Mouse (Mus musculus): ENCODE measurements around the gene Sgf29.
"Not testable (repeated sequence)": the region's sequence is repeated elsewhere in the genome, so short reads cannot be mapped to it uniquely, and the experiment has no call there.

Gene Sgf29

DNA sequence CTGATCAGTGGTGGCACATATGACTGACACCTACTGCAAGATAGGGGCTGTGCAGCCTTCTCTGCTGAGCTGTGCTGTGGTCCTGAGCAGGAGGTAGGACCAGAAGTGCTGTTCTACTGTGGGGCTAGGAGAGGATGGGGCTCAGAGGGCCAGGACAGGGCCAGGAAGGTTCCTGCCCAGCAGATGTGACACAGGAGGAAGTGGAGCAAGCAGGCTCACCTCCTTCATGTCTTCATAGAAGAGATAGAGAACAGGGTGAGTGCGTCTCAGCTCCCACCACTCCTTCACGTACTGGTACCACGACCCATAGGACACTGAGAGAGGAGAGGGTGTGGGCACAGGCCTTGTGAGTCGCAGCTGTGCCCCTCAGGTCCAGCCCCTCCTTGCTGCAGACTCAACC, 39.0 kb downstream of the Sgf29 start:
- DNase-seq: not testable (repeated sequence)

DNA sequence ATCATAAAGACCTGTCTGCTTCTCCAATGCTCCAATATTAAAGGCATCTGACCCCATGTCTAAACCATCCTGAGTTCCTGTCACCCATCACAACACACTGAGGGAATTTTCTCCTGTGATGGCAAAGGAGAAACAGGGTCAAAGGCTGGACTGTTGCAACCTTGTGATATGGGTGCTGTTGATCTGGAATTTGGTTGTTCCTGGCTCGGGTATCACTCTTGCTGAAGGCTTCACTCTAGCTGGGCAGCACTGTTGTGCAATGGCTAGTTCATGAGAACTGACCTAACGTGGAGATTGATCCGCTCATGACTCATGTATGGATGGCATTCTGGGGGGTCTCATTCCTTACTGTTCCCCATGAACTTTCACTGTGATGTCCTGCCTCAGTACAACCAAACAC, 39.9 kb downstream of the Sgf29 start:
- DNase-seq: no peak

DNA sequence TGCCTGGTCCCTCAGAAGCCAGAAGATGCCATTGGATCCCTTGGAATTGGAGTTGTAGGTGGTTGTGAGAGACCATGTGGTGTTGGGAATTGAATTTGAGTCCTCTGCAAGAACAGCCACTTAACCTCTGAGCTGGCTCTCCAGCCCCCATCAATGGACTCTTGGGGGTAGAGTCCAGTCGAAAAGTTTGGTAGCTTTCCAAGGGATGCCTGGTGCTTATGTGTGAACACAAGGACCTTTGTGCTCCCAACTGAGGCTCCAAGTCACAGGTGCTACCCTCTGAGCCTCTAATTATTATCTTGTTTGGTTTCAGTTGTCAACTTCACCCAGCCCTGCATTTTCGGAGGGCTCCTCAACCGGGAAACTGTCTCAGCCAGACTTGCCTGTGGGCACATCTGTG, 41.6 kb downstream of the Sgf29 start:
- DNase-seq: no peak

GRCm38 (mm10) chr7:126691676-126692075, 42.6 kb downstream of the Sgf29 start:
- DNase-seq: no peak

DNA sequence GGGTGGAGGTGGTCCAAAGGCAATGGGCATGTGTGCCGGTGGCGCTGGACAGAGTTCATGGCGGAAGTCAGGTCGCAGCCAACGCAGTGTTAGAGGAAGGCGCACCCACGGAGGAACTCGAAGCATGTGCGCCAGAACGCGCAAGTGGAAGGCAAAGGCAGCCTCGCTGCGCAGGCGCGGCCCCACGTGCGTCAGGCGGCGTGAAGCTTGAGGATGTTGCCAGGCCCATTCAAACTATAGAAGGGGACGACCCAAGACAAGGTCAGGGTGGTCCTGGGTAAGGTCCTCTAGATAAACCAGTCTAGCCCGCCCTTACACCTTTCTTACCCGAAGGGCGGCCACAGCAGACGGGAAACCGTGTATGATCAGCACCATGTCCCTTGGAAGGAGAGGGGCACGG, 43.3 kb downstream of the Sgf29 start:
- DNase-seq: no peak

DNA sequence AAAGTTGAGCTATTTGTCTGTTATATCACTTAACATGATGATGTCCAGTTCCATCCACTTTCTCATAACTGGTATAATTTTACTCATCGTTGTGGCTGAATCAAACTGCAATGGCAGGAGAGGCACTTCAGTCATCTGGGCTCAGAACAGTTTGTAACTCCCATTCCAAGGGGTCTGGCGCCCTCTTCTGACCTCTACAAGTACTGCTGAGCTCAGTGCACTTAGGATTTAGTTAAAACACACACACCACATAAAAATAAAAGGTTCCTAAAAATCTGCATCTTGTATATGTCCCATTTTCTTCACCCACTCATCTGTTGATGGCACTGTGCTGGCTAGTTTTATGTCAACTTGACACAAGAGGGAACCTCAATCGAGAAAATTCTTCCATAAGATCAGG, 44.1 kb downstream of the Sgf29 start:
- peak; percentile 76 for DNase-seq

GRCm38 (mm10) chr7:126693781-126694180, 44.7 kb downstream of the Sgf29 start:
- no peak for DNase-seq

- DNase-seq: no peak
Observed at GRCm38 (mm10) chr7:126694441-126695051, 45.4 kb downstream of the Sgf29 start.

DNA sequence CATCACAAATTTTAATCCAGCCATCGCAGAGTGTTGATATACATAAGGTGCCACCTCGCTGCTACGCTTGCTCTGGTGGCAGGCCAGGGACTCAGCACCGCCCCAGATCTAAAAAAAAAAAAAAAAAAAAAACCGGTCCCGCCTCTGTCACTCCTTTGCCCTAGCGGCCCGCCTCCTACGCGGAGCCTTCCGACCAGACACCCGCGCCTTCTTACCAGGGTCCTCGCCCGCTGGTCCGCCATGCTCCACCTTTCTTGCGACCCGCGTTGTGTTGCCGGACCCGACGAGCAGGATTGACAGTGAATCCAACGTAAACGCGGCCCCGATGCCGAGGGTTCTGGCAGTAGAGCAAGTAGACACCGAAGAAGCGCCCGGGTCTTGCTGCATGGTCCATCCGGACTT, 46.1 kb downstream of the Sgf29 start, which contains the start of gene Bola2:
Gene Bola2, plus strand, starts transcription at position 192 of the 402 bp plus-strand sequence.
- DNase-seq: peak; percentile 65

GRCm38 (mm10) chr7:126695631-126696207, 46.6 kb downstream of the Sgf29 start, which contains the start of gene Slx1b:
Gene Slx1b (minus strand): TSS chr7:126695784.
- peak; percentile 97 for DNase-seq

DNA sequence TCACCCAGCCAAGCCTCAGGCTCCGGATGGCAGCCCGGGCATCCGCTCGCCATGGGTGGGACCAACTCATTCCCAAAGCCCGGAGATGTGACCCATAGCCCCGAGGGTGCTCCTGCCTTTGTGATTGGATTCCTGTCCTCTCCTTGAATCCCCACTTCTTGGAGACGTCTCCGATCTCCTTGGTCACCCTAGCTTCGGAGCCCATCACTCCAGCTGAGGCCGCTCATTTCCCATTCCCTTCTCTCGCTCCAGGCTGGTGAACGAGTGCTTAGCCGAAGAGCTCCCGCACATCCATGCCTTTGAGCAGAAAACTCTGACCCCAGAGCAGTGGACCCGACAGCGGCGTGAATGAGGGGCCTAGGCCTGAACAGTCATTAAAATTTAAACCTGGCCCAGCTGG, 47.2 kb downstream of the Sgf29 start:
- DNase-seq: no peak

- DNase-seq: no peak
Observed at GRCm38 (mm10) chr7:126696886-126697285, 47.8 kb downstream of the Sgf29 start.

DNA sequence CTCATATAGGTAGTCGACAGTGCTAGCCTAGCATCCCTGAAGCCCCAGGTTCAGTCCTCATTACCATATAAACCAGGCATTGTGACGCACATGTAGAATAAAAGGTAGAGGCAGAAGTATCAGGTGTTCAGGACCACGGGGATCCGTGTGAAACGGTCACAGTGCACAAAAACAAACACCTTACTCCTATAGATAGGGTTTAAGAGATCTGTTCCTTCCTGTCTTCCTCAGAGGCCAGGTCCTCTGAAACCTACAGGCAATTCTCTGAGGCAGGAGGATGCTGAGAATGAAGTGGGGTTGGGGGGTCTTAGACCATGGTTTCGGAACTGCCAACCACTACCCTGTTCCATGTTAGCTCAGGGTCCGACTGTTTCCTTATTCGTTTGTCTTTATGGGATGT, 48.7 kb downstream of the Sgf29 start:
- DNase-seq: no peak

- DNase-seq: no peak
Observed at GRCm38 (mm10) chr7:126700063-126701015, 51.2 kb downstream of the Sgf29 start.

DNA sequence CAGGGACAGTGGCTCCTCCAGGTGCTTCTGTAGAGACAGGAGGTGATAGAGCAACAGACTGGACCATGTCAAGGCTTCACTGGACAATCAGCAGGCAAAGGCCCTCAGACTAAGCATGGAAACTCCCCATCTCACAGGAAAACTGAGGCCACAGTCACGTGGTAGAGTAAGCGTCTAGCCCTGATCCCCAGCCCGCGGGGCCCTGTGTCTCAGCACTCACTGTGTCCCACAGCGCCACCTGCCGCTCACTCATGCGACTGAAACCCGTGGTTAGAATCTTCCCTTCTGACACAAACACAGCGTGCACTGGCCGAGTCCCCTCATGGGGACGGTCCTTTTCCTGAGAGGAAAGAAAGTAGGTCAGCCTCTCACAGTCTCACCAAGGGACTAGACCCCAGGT, 52.0 kb downstream of the Sgf29 start:
- peak; percentile 91 for DNase-seq

DNA sequence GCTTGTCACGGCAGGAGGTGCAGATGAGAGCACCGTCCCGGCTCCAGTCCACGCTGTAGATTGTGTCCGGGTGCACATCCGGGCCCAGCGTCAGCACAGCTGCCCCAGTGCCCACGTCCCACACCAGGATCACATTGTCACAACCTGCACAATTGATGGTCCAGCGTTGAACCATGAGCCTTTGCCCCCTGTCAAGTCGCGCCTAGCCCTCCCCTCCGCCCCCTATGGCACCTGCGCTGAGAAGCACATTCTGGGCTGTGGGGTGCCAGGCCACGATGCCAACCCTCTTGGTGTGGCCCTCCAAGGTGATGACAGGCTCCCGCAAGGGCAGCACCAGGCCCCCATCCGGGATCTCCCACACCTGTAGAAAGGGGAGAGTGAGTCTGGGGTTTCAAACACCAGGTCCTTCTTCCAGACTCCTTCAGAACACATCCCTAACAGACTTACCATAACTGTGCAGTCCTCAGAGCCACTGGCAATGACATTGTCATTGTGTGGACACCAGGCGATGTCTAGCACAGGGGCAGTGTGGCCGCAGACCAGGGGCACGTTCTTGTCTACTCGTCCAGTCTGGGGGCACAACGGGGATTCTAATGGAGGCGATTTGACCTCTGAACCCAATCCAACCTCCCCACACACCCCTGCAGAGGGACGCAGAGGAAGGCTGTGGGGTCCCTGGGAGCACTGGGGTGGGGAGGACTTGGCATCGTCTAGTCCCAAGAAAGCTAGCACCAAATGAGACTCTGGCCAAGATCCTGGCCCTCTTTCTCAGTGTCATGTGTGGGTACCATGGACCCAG, 52.6 kb downstream of the Sgf29 start:
- no peak for DNase-seq

DNA sequence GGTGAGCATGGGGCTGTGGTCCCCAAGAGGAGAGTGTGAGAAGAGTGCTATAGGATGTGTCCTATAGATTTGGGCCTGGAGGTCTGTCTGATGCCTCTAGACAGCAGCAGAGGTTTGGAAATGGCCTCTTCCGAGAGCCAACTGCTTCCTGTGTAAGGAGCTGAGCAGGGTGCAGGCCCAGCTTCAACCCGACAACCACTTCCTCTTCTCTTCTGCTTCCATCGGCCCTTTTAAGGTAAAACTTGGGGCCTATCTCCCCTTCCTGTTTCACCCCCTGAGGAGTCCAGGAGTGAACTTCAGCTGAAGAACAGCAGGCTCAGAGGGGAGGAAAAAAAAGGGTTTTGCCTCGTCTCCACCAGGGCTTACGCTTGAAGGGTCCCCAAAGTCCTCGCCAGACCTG, 53.2 kb downstream of the Sgf29 start:
- DNase-seq: no peak

DNA sequence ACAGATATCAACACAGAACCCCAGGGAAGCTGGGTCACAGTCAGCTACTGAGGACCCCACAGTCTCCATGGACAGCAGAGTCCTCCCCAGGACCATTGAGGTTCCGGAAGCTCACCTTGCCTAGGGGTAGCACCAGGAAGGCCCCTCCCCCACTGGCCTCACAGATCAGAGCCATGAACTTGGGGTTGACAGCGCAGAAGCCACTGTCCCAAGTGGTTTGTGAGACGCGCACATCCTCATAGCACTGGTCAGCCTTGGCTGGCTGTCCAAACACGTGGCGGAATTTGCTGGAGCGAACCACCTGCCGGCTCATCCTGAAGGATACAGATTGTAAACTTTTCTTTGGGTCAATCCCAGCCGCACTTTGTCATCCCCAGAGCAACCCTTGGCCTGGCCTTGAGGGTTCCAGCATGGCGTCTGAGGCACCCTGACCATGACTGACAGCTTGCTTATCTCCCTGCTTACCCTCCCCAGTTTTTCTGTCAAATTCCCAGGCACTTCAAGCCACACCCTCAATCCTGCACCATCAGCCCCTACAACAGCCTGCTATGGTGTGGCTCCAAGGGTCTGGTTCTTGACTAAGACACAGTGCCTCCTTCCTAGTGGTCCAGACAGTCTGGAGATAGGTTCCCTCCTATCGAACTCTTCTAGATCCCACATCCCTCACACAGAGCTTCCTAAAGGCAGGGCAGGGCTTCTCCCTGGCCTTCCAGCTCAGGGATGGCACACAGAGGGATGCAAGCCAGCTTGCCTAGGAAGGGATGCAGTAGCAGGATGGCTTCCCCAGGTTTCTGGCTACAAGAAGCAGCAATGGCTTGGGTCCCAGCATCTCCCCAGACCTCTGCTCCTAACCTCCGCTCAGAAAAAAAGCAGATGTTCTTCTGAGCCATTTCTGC, 54.0 kb downstream of the Sgf29 start:
- DNase-seq: no peak

DNA sequence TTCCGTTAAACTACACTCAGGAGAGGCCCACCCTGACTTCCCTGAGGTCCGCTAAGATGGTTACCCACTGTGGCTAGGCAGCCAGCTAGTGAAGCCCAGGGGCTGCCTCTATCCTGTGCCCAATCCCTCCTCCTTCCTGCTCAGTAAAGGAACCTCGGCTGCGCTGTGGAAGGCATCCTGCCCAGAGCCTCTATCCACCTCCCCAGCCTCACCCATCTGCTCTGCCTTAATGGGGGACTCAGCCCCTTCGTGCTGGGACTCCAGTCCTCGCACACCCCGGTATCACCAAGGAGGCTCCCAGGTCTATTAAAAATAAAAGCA, 54.6 kb downstream of the Sgf29 start:
- no peak for DNase-seq

GRCm38 (mm10) chr7:126704121-126704980, 55.2 kb downstream of the Sgf29 start:
- DNase-seq: peak; percentile 93

Data from right cerebral cortex, adult 18-20 months (tissue).